Mouse (Mus musculus) G1E (cell line): ENCODE data around the gene Gkn1. TPM values are rescaled to one million over a fixed set of nuclear protein-coding genes. Genes with fewer than 3 reads are reported as not detected.

Experiments
- ATAC-seq: 2 replicates; pipeline ENCODE4 v1.8.0; 2016; ENCODE audit warnings: mild to moderate bottlenecking; ENCODE audit not compliant: insufficient number of reproducible peaks, poor library complexity, low FRiP score, severe bottlenecking; ENCODE audit errors: extremely low read depth
- DNase-seq: peaks from one replicate; pipeline ENCODE4 v3.0.0; 2012; ENCODE audit warnings: low spot score
- H3K27me3 ChIP-seq: 2 replicates; pipeline ENCODE4 v1.6.1; 2012; ENCODE audit warnings: mild to moderate bottlenecking, low read length, inconsistent platforms; ENCODE audit not compliant: insufficient read depth
- H3K36me3 ChIP-seq: replicated peaks from 2 replicates; pipeline ENCODE3; 2012; ENCODE audit warnings: mild to moderate bottlenecking, inconsistent platforms
- H3K4me1 ChIP-seq: 2 replicates; pipeline ENCODE4 v1.6.1; 2012; ENCODE audit warnings: low read depth, low read length, inconsistent platforms, mixed read lengths; ENCODE audit not compliant: insufficient read depth
- H3K4me3 ChIP-seq: 2 replicates; pipeline ENCODE4 v1.5.1; 2012; ENCODE audit warnings: low read depth, mild to moderate bottlenecking, inconsistent platforms, low read length, moderate library complexity, mixed read lengths
- H3K9me3 ChIP-seq: replicated peaks from 2 replicates; pipeline ENCODE4 v1.6.1; 2012; ENCODE audit warnings: inconsistent platforms
- CTCF ChIP-seq: IDR thresholded peaks from 2 replicates; pipeline ENCODE4 v1.5.1; 2012; ENCODE audit warnings: low read depth, low read length, inconsistent platforms, mixed read lengths
- GATA1 ChIP-seq: IDR thresholded peaks from 2 replicates; pipeline ENCODE4 v1.6.1; 2012; ENCODE audit warnings: borderline replicate concordance, low read length, inconsistent platforms, mixed read lengths
- GATA2 ChIP-seq: IDR thresholded peaks from 2 replicates; pipeline ENCODE4 v1.6.1; 2012; ENCODE audit warnings: low read depth, low read length, inconsistent platforms, borderline replicate concordance
- POLR2AphosphoS5 ChIP-seq: IDR thresholded peaks from 2 replicates; pipeline ENCODE4 v1.6.1; 2012; ENCODE audit warnings: low read depth, low read length, inconsistent platforms; ENCODE audit not compliant: insufficient replicate concordance
- TAL1 ChIP-seq: conservative IDR thresholded peaks from 2 replicates; pipeline ENCODE4 v1.6.1; 2012; ENCODE audit warnings: low read depth, low read length, inconsistent platforms, mixed read lengths
- polyA plus RNA-seq: library from polyadenylated mRNA; stranded (reverse); fragments of >175 nt; gene quantifications from 2 replicates; pipeline ENCODE4 v1.2.3, GENCODE M21; 2012
- total RNA-seq, 2 experiments: library from RNA; stranded (forward) in 1 of 2; stranded (reverse) in 1 of 2; fragments of 200-1000 nt in 1 of 2; fragments of >200 nt in 1 of 2; fragmentation: Nextera tagmentation in 1 of 2; gene quantifications; 2 replicates each; pipeline ENCODE4 v1.2.3; 2014 to 2017

Gene Gkn1
- total and polyA plus RNA-seq, 3 experiments: not detected

DNA sequence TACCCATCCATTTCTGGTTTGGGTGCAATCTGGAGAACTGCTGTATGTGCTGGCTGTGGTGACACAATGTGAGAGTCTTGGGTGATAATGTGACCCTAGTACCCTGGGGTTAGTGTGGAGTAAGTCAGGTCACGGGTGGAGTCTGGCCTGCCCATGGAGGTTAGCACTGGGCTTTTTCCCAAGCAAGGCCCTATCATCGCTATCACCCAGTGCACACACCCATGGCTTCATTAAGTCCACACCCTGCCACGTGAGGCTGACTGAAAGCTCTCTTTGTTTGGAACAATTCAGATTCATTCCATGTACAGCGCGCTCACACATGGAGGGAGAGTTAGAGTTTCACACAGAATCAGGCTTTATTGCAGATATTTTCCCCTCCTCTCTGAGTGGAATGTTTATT is 3.7 kb upstream of the Gkn1 start:
- ATAC-seq (no peak), DNase-seq (no peak)
- TF ChIP-seq TAL1 (no peak), GATA1 (no peak), POLR2AphosphoS5 (no peak)
- Histone ChIP-seq H3K9me3 (no peaks in the 10 kb centered on the region), H3K4me1 (no peaks in the 10 kb centered on the region), H3K27me3 (peaks cover 6% of the 10 kb centered on the region; the same call in 1 of the 2 replicates), H3K4me3 (no peak overlapping the region), H3K36me3 (no peaks in the 10 kb centered on the region)

DNA sequence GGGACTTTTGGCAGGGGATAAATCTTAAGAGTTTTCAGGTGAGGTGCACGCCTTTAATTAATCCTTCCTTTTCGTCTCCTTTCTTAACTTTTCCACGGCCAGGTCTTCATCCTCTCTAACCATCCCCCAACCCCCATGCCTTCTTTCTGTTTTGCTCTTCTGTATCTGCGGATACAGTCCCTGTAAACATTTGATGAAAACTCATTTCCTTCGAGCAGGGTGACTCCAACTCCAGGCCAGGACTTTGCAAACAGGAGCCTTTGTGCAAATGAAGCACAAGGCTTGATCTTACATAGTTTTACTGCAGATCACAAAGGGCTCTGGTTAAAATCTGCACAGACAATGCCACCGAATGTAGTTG is 14.8 kb downstream of the Gkn1 start:
- Histone ChIP-seq H3K27me3 (peaks cover 26% of the 10 kb centered on the region), H3K36me3 (no peaks in the 10 kb centered on the region), H3K9me3 (no peaks in the 10 kb centered on the region), H3K4me1 (no peaks in the 10 kb centered on the region), H3K4me3 (no peak overlapping the region)
- DNase-seq (no peak), ATAC-seq (no peak)
- TF ChIP-seq GATA2 (no peak), POLR2AphosphoS5 (no peak), CTCF (no peak), TAL1 (no peak), GATA1 (no peak)

DNA sequence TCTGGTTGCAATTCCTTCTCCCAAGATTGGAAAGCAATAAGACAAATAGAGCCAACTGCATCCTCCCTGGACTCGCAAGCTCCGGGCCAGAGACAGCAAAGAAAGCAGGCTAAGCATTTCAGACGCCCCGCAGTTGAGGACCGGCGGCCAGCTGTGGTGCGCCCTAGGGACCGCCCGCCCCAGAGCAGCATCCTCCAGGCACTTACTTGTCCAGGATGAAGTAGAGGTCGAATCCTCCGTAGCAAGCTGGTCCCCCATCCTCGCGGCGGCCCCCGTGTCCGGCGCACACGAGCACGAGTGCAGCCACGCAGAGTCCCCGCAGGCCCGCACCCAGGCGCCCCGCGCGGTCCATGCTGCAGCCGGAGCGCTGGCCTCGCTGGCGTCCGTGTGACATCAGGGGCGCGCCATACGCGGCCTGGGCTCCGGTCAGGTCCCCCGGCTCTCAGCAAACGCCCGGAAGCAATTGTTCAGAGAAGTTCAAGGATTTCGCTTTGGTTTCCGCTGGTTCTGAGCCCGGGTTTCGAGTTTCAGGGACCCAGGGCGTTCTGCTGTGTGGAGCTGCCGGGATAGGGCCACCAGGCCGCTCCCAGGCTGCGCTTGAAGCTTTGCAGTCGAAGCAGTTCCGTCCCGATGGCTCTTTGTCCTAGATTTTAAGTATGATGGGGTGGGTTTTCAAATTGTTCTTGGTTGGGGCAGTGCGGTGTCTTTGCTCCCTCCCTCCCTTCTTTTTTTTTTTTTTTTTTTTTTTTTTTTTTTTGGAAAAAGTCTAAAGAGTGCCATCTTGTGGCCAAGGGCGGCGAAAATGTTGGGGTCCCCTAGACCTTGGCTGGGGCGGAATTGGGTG is 15.4 kb downstream of the Gkn1 start, which contains the start of gene Antxr1:
TSS of gene Antxr1 (minus strand) at position 731 of the 844 bp plus-strand sequence.
- H3K4me3 ChIP-seq: no peak within 1 kb of the TSS
- no peak for ATAC-seq
- no peaks in the 10 kb centered on the region for H3K4me1 ChIP-seq
- no peaks in the 10 kb centered on the region for H3K36me3 ChIP-seq
- no peaks in the 10 kb centered on the region for H3K9me3 ChIP-seq
- peaks cover 26% of the 10 kb centered on the region for H3K27me3 ChIP-seq
- TF ChIP-seq GATA2 (no peak), POLR2AphosphoS5 (no peak), CTCF (no peak), GATA1 (no peak), TAL1 (no peak)
- DNase-seq: no peak

DNA sequence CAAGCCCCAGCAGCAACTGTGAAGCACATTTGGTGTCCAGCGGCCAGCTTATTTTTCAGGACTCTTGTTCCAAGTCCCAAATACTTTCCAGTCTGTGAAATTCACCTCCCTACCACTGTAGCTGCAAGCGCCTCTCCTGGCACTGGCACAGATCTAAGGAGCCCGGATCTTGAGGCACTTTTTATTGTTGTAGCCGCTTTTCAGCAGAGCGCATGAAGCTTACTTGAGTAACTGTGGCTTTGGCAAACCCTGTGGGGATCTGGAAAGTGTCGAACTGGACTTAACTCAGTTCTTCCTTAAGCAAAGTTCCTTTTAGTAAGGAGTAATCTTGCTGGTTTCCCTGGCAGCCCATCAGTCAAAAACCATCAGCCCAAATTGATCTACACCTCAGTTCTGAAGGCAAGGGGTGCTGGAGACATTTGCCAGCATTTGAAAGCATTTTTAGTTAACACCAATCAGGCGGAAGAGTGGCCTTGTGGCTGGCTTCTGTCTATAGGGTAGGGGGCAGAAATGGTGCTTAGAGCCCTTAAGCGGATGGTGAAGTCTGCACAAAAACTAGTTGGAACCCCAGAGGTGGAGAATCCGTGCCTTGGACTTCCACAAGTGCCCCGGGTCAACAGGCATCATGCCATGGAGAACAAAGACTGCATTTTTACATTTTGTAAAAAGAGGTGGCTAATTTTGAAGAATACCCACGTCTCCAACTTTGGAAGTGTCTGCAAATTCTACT is 16.2 kb downstream of the Gkn1 start:
- DNase-seq (no peak), ATAC-seq (no peak)
- Histone ChIP-seq H3K27me3 (peaks cover 26% of the 10 kb centered on the region), H3K4me1 (no peaks in the 10 kb centered on the region), H3K9me3 (no peaks in the 10 kb centered on the region), H3K4me3 (no peak overlapping the region), H3K36me3 (no peaks in the 10 kb centered on the region)
- TF ChIP-seq GATA1 (no peak), POLR2AphosphoS5 (no peak), GATA2 (no peak), TAL1 (no peak), CTCF (no peak)

DNA sequence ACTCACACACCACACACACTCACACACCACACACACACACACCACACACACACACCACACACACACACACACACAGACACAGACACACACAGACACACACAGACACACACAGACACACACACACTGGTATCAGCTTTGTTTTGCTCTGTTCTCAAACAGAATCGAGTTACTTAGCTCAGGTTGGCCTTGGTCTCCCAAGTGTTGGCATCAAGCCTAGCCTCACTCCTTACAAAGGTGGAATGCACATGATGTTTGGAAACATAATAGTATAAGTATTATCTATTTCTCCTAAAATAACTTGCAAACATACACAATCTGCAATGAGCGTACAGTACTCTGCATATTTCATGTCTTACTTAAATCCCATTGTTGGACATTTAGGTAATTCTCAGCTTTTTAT is 18.4 kb downstream of the Gkn1 start:
- H3K9me3 ChIP-seq: no peaks in the 10 kb centered on the region
- ATAC-seq (no peak), DNase-seq (no peak)
- H3K27me3 ChIP-seq: peaks cover 32% of the 10 kb centered on the region
- no peaks in the 10 kb centered on the region for H3K36me3 ChIP-seq
- H3K4me1 ChIP-seq: no peaks in the 10 kb centered on the region
- no peak overlapping the region for H3K4me3 ChIP-seq
- TF ChIP-seq CTCF (no peak), POLR2AphosphoS5 (no peak), GATA2 (no peak), GATA1 (no peak), TAL1 (no peak)

DNA sequence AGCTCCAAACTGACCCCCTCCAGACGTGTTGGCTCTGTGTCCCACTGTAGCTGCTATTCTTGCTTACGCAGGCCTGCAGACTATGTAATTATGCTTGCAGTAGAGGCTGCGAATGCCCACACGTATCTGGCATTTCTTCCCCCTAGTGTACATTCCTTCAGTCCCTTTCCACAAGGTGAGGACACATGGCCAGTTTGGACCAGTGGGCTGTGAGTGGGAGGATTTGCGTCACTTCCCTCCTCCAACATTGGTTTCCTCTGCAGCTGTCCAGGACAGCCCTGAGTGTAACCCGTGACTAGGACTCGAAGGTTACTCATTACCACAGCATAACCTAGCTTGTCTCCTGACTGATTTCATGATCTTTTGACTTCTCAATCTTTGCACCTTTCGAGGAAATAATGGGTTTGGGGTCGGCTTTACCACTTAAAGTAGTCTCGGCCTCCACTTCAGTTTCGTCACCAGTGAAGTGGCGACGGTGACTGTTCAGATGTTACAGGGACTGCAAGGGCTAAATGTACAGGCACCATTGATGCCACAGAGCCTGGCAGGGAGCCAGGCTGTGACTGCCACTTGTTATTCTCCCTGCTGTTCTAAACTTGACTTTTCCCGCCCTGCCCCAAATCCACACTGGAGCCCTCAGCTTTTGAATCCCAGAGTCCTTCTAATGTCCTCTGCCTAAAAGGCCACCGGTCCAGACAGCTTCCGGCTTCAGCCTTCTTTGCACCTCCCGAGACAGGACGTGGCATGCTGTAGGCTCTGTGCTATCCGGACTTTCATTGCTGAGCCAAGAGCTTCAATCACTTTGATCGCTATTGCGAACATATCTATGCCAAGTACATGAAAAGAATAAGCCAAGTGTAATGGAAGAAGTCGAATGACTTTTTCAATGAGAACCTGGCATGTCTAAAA is 22.2 kb downstream of the Gkn1 start:
- no peak for DNase-seq
- ATAC-seq: no peak
- Histone ChIP-seq H3K4me3 (no peak overlapping the region), H3K36me3 (no peaks in the 10 kb centered on the region), H3K27me3 (peaks cover 9% of the 10 kb centered on the region), H3K4me1 (no peaks in the 10 kb centered on the region), H3K9me3 (no peaks in the 10 kb centered on the region)
- TF ChIP-seq CTCF (no peak), GATA1 (no peak), TAL1 (no peak), POLR2AphosphoS5 (no peak), GATA2 (no peak)
